Mouse (Mus musculus) MEL (cell line): Measurements from ENCODE around the gene Dnajb8.

Source experiments
- MAFK ChIP-seq: IDR thresholded peaks from 2 replicates; pipeline ENCODE4 v1.6.1; 2011; ENCODE audit warnings: low read depth, mild to moderate bottlenecking, low read length, improper control_type of control experiment, borderline replicate concordance
- TAL1 ChIP-seq: IDR thresholded peaks from 2 replicates; pipeline ENCODE4 v1.6.1; 2012; ENCODE audit warnings: mild to moderate bottlenecking, inconsistent platforms, low read length, moderate library complexity, mixed read lengths

DNA sequence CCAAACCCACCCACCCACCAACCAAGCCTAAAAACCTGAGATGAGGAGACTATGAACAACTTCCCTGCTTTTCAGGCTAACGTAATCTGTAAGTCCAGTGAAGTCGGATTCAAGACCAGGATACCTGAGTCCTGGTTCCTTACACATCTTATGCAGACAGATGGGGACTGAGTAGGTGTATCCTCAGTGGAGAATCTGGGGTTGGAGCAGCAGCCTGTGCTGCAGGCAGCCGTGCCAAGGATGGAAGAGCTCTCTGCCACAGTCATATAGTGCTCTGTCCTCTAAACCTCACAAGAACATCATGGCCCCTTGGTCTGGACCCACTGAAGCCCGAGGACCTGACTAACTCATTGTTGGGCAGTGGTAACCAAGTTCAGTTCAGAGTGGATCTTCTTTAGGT is 55.2 kb downstream of the Dnajb8 start:
- no peak for TF ChIP-seq MAFK
- no peak for TF ChIP-seq TAL1
